Mouse (Mus musculus): ENCODE data around the gene Gatad2a. TPM values are rescaled to one million over a fixed set of nuclear protein-coding genes. Genes with fewer than 3 reads are reported as not detected.
A peak's percentile ranks its signal among the peaks of the same experiment; 100 is the strongest.

Gene Gatad2a
- polyA plus RNA-seq, 1 experiment from 2014 or later: 24.8 TPM

DNA sequence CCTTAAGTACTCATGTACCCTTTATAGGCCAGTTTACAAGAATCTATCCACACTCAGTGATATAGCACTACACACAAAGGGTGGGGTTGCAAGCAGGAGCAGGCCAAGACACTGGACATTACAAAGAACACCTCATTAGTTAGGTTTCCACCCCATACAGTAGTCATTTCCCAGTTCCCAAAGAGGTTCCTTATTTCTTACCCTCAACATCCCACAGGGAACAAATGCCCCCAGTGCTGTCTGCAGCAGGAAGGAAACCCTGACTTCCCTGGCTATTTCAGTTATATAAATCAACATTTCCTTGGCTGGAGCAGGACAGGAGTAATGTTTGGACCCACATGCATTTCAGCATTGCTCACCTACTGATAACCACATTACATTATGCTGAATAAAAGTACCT lies 8.4 kb downstream of the Gatad2a start:
- Histone ChIP-seq H3K9ac (replicated peaks) (no peak overlapping the region), H3K27ac (replicated peaks) (no peak overlapping the region), H3K27me3 (replicated peaks) (no peaks in the 10 kb centered on the region), H3K4me1 (no peaks in the 10 kb centered on the region), H3K4me3 (replicated peaks) (no peak overlapping the region), H3K4me2 (no peak overlapping the region), H3K9me3 (replicated peaks) (no peaks in the 10 kb centered on the region), H3K36me3 (no peaks in the 10 kb centered on the region)
- no peak for ATAC-seq (ENCODE audit: low FRiP score)

DNA sequence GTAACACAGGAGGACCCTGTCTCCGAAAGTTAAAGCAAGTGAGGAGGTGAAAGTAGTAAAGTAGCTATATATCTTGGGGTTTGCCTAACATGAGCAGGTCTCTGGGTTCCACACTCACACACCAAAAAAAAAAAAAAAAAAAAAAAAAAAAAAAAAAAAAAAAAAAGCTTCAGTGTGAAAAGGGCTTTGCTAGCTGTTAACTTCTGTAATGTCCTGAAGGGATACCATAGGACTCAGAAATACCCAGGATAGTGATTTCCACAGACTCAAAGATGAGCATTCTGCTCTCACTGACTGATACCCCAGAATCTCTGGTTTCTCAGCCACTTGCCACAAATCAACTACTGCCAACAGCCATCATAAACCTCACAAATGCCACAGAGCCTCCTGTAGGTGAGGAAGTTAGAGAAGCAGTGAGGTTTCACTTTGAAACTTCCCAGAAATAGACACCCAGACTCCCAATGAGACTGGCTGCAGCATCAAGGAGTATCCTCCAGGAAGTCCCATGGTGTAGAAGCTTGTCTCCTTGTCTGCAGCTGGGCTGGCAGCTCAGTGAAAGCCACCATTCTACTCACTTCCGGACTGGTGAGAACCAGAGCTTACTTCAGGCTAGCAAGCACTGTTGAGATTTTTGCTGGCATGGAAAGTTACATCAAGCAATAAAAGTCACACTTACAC lies 11.2 kb downstream of the Gatad2a start:
- no peak overlapping the region for H3K9ac ChIP-seq (replicated peaks)
- ATAC-seq (ENCODE audit: low FRiP score): no peak
- H3K36me3 ChIP-seq: no peaks in the 10 kb centered on the region
- H3K27ac ChIP-seq (replicated peaks): no peak overlapping the region
- no peaks in the 10 kb centered on the region for H3K9me3 ChIP-seq (replicated peaks)
- no peak overlapping the region for H3K4me3 ChIP-seq (replicated peaks)
- WGBS: 92% methylated on average over 2 of the region's 2 CpGs
- no peaks in the 10 kb centered on the region for H3K27me3 ChIP-seq (replicated peaks)
- no peaks in the 10 kb centered on the region for H3K4me1 ChIP-seq
- H3K4me2 ChIP-seq: no peak overlapping the region

DNA sequence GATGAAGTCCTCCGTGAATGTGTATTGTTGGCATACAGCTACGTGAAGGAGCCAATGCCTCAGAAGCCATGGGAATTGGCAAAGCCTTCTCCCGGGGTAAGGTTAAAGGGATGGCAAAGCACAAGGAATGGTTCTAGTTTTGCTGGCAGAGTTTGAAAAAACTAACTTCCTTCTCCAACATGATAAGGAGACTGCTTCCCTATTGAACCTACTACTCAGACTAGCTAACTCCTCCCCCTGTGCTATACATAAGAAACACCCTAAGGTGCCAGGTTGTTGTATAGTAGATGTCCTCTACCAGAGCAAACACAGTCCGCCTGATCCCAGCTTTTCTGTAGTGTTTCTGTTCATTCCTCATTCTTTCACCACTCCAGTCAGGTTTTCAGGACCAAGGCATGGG lies 17.7 kb downstream of the Gatad2a start:
- H3K9ac ChIP-seq (replicated peaks): no peak overlapping the region
- 91% methylated on average over 4 of the region's 4 CpGs for WGBS

DNA sequence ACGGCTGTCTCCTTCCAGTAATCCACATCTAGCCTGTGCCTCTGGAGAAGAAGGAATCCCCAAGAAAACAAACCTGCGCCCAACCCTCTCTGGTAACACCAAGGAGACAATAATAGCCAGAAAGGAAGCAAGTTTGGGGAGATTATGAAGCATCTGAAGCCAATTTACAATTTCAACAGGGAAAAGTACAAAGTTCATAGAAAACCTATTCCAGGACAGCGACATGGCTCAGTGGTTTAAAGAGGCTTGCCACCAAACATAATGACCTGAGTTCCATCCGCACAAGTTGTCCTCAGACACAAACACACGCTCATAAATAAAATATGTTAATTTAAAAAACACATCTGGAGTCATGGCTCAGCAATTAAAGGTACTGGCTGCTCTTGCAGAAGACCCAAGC lies 21.4 kb downstream of the Gatad2a start:
- Histone ChIP-seq H3K27ac (replicated peaks) (peak overlapping the region; percentile 81), H3K36me3 (no peaks in the 10 kb centered on the region), H3K27me3 (replicated peaks) (no peaks in the 10 kb centered on the region), H3K4me2 (peak overlapping the region; percentile 93), H3K4me3 (replicated peaks) (peak overlapping the region; percentile 99), H3K9me3 (replicated peaks) (no peaks in the 10 kb centered on the region), H3K9ac (replicated peaks) (peak overlapping the region; percentile 74), H3K4me1 (peaks cover 34% of the 10 kb centered on the region)
- ATAC-seq (ENCODE audit: low FRiP score): no peak
- 32% methylated on average over 5 of the region's 5 CpGs for WGBS

More for the DNA sequence above, 17.7 kb downstream of the Gatad2a start:
- Histone ChIP-seq H3K27ac (replicated peaks) (no peak overlapping the region), H3K4me2 (no peak overlapping the region), H3K4me1 (peaks cover 8% of the 10 kb centered on the region), H3K4me3 (replicated peaks) (no peak overlapping the region), H3K9me3 (replicated peaks) (no peaks in the 10 kb centered on the region), H3K36me3 (no peaks in the 10 kb centered on the region), H3K27me3 (replicated peaks) (no peaks in the 10 kb centered on the region)
- ATAC-seq (ENCODE audit: low FRiP score): no peak

DNA sequence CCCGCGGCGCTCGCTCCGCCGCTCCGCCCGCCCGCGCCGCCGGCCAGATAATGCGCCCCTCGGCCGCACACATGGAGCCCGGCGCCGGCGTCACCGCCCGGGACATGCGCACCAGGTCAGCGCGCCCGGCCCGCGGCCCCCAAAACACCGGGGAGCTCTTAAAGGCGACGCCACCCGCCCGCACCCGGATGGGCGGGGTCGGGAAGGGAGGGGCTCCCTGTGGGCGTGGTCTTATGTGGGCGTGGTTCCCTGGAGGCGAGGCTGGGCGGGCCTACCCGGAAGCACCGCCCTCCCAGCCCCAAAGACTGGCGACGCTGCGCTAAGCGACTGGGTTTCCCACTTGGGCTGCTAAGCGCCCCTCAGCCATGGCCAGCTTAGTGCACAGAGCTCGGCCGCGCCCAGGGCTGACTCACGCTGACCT lies 22.0 kb downstream of the Gatad2a start:
- no peaks in the 10 kb centered on the region for H3K36me3 ChIP-seq
- H3K9ac ChIP-seq (replicated peaks): peak overlapping the region; percentile 74
- ATAC-seq (ENCODE audit: low FRiP score): peak; percentile 90
- peaks cover 34% of the 10 kb centered on the region for H3K4me1 ChIP-seq
- H3K4me2 ChIP-seq: peak overlapping the region; percentile 93
- WGBS: under 1% methylated on average over 43 of the region's 50 CpGs
- H3K27me3 ChIP-seq (replicated peaks): no peaks in the 10 kb centered on the region
- H3K9me3 ChIP-seq (replicated peaks): no peaks in the 10 kb centered on the region
- H3K4me3 ChIP-seq (replicated peaks): peak overlapping the region; percentile 99
- peak overlapping the region; percentile 81 for H3K27ac ChIP-seq (replicated peaks)

DNA sequence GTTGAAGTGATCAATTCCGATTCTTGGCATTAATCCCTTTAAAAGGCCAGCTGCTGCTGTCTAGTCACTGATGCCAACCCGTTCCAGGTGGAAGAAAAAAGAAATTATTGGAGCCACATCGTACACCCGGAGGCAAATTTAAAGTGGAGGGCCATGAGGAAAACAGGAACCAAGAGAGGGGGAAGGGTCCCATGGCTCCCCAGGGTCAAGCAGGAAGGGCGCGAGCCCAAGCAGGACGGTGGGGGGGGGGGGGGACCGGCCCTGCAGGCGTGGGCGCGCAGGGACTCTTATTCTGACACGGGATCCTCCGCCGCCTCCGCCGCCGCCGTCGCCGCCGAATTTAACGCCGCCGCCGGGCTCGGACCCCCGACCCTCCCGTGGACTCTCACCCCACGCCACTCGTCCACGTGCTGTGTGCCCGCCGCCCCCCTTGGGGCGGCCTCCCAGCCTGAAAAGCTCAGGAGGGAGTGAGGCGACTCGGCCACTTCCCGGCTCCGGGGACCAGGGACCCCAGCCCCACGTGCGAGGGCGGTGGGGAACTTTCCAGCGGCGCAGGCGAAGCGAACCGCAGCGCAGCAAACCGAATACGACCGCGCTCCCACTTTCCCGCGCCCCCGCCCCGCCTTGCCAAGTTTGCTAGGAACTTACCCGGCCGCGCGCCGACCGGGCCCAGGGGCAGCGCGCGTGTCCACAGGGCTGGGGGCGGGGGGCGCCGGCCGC lies 22.6 kb downstream of the Gatad2a start:
- H3K9me3 ChIP-seq (replicated peaks): no peaks in the 10 kb centered on the region
- H3K4me3 ChIP-seq (replicated peaks): peak overlapping the region; percentile 99
- H3K36me3 ChIP-seq: no peaks in the 10 kb centered on the region
- H3K4me2 ChIP-seq: peak overlapping the region; percentile 93
- peak overlapping the region; percentile 81 for H3K27ac ChIP-seq (replicated peaks)
- peak; percentile 66 for ATAC-seq (ENCODE audit: low FRiP score)
- H3K27me3 ChIP-seq (replicated peaks): no peaks in the 10 kb centered on the region
- WGBS: 0% methylated on average over 65 of the region's 68 CpGs
- peak overlapping the region; percentile 74 for H3K9ac ChIP-seq (replicated peaks)
- peaks cover 34% of the 10 kb centered on the region for H3K4me1 ChIP-seq

DNA sequence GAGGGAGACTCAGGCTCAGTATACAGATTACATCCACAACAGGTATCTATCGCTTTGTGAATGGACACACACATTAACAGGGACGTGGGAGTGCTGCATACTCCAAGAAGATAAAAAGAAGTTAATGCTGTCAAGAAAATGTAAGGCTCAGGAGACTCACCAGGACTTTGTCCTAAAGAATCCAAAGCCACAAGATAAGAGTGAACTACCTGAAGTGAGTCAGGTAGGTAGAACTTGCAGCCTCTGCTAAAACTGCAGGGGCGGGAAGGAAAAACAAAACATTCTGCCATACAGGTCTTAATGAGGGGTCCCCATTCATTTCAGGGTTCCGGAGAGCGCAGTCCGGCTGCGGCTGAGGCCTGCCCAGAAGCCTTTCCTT lies 23.1 kb downstream of the Gatad2a start:
- H3K9me3 ChIP-seq (replicated peaks): no peaks in the 10 kb centered on the region

DNA sequence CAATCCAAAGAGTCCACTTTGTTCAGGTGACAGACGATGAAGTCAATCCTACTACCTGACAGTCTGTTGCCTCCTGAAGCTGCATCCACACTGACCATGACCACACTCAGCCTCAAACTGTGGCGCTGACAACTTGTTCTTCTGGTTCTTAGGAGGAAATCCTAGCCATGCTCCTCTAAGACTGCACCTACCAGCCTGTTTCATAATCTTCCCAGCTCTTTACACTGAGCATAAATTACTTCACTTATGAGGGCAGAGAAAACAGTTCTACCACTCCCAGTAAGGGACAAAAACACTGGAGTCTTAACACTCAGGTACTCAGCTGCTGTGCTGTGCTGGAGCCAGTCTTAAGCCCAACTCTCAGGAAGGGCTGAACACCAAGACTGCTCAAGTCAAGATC lies 25.3 kb downstream of the Gatad2a start:
- no peaks in the 10 kb centered on the region for H3K36me3 ChIP-seq
- no peak overlapping the region for H3K4me2 ChIP-seq
- H3K4me1 ChIP-seq: peaks cover 34% of the 10 kb centered on the region
- H3K9me3 ChIP-seq (replicated peaks): no peaks in the 10 kb centered on the region
- no peak overlapping the region for H3K27ac ChIP-seq (replicated peaks)
- H3K9ac ChIP-seq (replicated peaks): no peak overlapping the region
- ATAC-seq (ENCODE audit: low FRiP score): no peak
- WGBS: 96% methylated on average over 2 of the region's 2 CpGs
- H3K27me3 ChIP-seq (replicated peaks): no peaks in the 10 kb centered on the region
- no peak overlapping the region for H3K4me3 ChIP-seq (replicated peaks)

More for the DNA sequence above, 23.1 kb downstream of the Gatad2a start:
- Histone ChIP-seq H3K27me3 (replicated peaks) (no peaks in the 10 kb centered on the region), H3K4me3 (replicated peaks) (peak overlapping the region; percentile 99), H3K9ac (replicated peaks) (peak overlapping the region; percentile 74), H3K4me2 (peak overlapping the region; percentile 93), H3K27ac (replicated peaks) (no peak overlapping the region), H3K36me3 (no peaks in the 10 kb centered on the region), H3K4me1 (peaks cover 34% of the 10 kb centered on the region)
- WGBS: 12% methylated on average over 7 of the region's 7 CpGs
- ATAC-seq (ENCODE audit: low FRiP score): 0 out of 2 replicates have a peak, but pooled peaks have one; percentile 1

DNA sequence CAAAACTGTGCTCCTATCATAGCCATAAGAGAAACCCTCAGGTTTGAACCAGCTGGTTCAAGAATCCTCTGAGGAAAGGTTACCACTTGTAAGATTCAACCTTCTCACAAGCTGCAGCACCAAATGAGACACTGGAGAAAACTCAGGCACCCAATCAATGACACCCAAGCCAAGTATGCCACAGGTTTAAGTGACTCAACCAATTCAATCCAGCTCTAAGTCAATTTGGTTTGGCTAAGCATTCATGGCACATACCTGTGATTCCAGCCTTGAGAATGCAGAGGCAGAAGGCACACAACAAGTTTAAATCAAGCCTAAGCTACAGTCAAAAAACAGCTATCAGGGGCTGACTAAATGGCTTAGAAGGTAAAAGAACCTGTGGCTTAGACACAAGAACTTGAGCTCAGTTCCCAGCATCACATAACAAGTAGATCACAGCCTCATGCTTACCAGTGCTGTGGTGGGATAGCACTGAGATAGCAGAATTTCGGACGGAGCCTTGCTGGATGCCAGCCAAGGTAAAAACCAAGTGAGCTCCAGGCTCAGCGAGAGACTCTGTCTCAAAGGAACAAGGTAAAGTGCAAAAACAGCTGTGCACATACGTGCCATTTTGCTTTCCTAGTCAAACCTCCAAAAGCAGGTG lies 28.8 kb downstream of the Gatad2a start:
- Histone ChIP-seq H3K9me3 (replicated peaks) (no peaks in the 10 kb centered on the region), H3K27ac (replicated peaks) (no peak overlapping the region), H3K4me3 (replicated peaks) (no peak overlapping the region), H3K36me3 (no peaks in the 10 kb centered on the region), H3K4me2 (no peak overlapping the region), H3K9ac (replicated peaks) (no peak overlapping the region), H3K27me3 (replicated peaks) (no peaks in the 10 kb centered on the region), H3K4me1 (peaks cover 15% of the 10 kb centered on the region)
- no peak for ATAC-seq (ENCODE audit: low FRiP score)
- 79% methylated on average over 4 of the region's 4 CpGs for WGBS

DNA sequence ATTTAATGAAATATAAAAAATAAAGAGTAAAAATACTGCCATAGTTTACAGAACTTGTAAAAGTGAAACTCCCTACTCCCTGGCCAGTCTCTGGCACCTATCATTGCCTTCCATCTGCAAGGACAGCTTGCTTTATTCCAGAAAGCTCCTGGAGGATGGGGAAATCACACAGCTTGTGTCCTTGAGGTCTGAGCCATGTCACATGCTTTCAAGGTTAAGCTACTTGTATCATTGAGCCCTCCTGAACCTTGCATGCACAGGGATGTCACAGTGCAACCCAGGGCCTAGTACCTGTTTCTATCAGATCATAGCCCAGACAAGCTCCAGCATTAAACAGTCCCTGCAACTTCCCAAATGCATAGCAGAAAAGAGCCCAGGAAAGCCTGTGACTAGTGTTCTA lies 36.9 kb downstream of the Gatad2a start:
- Histone ChIP-seq H3K36me3 (no peaks in the 10 kb centered on the region), H3K27ac (replicated peaks) (no peak overlapping the region), H3K4me1 (peaks cover 4% of the 10 kb centered on the region; the same call in 1 of the 2 replicates), H3K4me3 (replicated peaks) (no peak overlapping the region), H3K27me3 (replicated peaks) (no peaks in the 10 kb centered on the region), H3K9ac (replicated peaks) (no peak overlapping the region), H3K9me3 (replicated peaks) (no peaks in the 10 kb centered on the region), H3K4me2 (no peak overlapping the region)
- no peak for ATAC-seq (ENCODE audit: low FRiP score)

DNA sequence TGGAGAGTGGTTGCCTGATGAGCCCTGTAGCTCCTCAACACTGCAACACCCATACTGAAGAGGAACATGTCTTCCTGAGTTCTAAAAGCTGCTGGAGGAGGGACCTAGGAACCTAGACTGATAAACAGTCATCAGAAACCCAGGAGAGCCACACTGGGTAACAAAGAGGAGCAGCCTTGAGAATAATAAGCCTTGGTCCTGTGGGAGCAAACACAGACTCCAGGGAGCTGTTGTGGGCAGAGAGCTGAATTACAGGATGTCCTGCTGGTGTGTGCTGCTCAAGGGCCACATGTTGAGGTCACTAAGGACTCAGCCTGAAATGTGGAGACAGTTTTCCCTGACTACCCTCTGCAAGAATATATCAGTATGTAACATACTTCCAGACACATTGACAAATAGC lies 38.3 kb downstream of the Gatad2a start:
- H3K4me1 ChIP-seq: peaks cover 4% of the 10 kb centered on the region; the same call in 1 of the 2 replicates
- H3K27me3 ChIP-seq (replicated peaks): no peaks in the 10 kb centered on the region
- H3K4me3 ChIP-seq (replicated peaks): no peak overlapping the region
- no peaks in the 10 kb centered on the region for H3K9me3 ChIP-seq (replicated peaks)
- no peak overlapping the region for H3K27ac ChIP-seq (replicated peaks)
- H3K4me2 ChIP-seq: no peak overlapping the region
- no peak for ATAC-seq (ENCODE audit: low FRiP score)
- no peak overlapping the region for H3K9ac ChIP-seq (replicated peaks)
- H3K36me3 ChIP-seq: no peaks in the 10 kb centered on the region

DNA sequence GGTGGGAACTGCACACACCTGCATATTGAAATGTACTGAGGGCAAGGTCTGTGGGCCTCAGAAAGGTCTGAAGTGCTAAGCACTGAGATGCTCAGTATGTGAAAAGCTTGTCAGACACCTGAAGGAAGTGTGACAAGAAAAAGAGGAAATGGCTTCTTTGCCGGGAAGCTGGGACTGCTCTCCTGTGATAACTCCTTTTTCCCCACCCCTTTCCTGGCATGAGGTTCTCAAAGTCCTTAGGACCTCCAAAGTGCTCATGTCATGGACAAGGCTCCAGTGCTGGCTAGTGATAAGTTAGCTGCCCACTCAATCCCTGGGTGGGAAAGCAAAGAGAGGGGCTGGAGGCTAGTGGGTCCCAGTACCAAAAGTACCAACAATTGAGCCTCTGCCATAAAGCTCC lies 38.8 kb downstream of the Gatad2a start:
- Histone ChIP-seq H3K9ac (replicated peaks) (no peak overlapping the region), H3K9me3 (replicated peaks) (no peaks in the 10 kb centered on the region), H3K4me2 (no peak overlapping the region), H3K27ac (replicated peaks) (no peak overlapping the region), H3K36me3 (no peaks in the 10 kb centered on the region), H3K4me1 (peaks cover 4% of the 10 kb centered on the region; the same call in 1 of the 2 replicates), H3K27me3 (replicated peaks) (no peaks in the 10 kb centered on the region), H3K4me3 (replicated peaks) (no peak overlapping the region)
- 80% methylated on average over 1 of the region's 1 CpGs for WGBS
- ATAC-seq (ENCODE audit: low FRiP score): no peak

Data from neural tube, embryonic 15.5 days (tissue).